Mouse (Mus musculus): ENCODE measurements at regions not wholly inside any gene's neighbourhood (a gene's known extent, or its start where the extent isn't known, plus 50 kb on each side); places are given as distances from the start of the nearest gene placed in this dataset.

DNA sequence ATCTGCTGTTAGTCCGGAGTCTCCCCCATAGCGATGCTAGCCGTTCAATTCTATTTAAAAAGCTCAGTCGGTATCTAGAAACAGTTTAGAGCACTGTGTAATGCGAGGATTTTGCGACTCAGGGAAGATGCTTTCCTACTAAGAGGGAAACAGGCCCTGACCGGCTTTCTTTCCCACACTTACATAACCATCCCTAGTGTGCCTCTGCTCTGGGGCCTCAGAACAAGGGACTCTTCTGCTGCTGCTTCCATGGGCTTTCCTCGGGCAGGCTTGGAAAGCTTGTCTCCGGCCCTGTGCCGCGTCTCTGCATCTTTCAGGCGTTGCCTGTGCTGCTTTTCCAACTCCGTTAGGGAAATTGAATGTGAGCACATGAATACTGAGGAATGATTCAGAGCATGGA is 79.6 kb upstream of the Gpr158 start:
- TF ChIP-seq CTCF (IDR thresholded peaks at IDR 0.05; ENCODE audit: low read depth) (no peak), EP300 (IDR thresholded peaks at IDR 0.05; ENCODE audit: low read depth) (no peak)

Data from liver, embryonic 14.5 days (tissue).